Mouse (Mus musculus) embryonic facial prominence, embryonic 15.5 days (tissue): ENCODE measurements around the gene Acsl1. TPM values are rescaled to one million over a fixed set of nuclear protein-coding genes. Genes with fewer than 3 reads are reported as not detected.

Source experiments
- ATAC-seq: fragments of 200-750 bp; cut with Nextera tagmentation; 2 replicates; pipeline ENCODE4 v1.8.0; 2017; ENCODE audit warnings: low read depth, moderate TSS enrichment; ENCODE audit not compliant: insufficient number of reproducible peaks, low FRiP score, low TSS enrichment
- H3K27ac ChIP-seq: fragments of 300-500 bp; sonication (generic); replicated peaks from 2 replicates; pipeline ENCODE4 v1.5.1; 2015; ENCODE audit warnings: mild to moderate bottlenecking, inconsistent platforms
- H3K27me3 ChIP-seq: fragments of 300-500 bp; sonication (generic); 2 replicates; pipeline ENCODE4 v1.6.1; 2015; ENCODE audit warnings: inconsistent platforms
- H3K36me3 ChIP-seq: fragments of 300-500 bp; sonication (generic); 2 replicates; pipeline ENCODE4 v1.6.1; 2015; ENCODE audit warnings: mild to moderate bottlenecking, inconsistent platforms
- H3K4me1 ChIP-seq: fragments of 300-500 bp; sonication (generic); 2 replicates; pipeline ENCODE4 v1.6.1; 2015; ENCODE audit warnings: inconsistent platforms
- H3K4me2 ChIP-seq: fragments of 300-500 bp; sonication (generic); replicated peaks from 2 replicates; pipeline ENCODE4 v1.6.1; 2015; ENCODE audit warnings: mild to moderate bottlenecking, inconsistent platforms
- H3K4me3 ChIP-seq: fragments of 300-500 bp; sonication (generic); replicated peaks from 2 replicates; pipeline ENCODE4 v1.5.1; 2015; ENCODE audit warnings: mild to moderate bottlenecking, inconsistent platforms
- H3K9ac ChIP-seq: fragments of 300-500 bp; sonication (generic); 2 replicates; pipeline ENCODE4 v1.6.1; 2015; ENCODE audit warnings: inconsistent platforms
- H3K9me3 ChIP-seq: fragments of 300-500 bp; sonication (generic); replicated peaks from 2 replicates; pipeline ENCODE4 v1.6.1; 2016; ENCODE audit warnings: inconsistent platforms
- WGBS: fragments of 180-500 bp; shearing (Covaris S2); methylation state at CpG from one replicate; pipeline ENCODE4 v1.1.7; 2015; 5-methylcytosine and 5-hydroxymethylcytosine counted together
- polyA plus RNA-seq: library from polyadenylated mRNA; unstranded; fragments of >200 nt; fragmentation: Nextera tagmentation; extraction: Ambion mirVana; gene quantifications from 2 replicates; pipeline ENCODE4 v1.2.1, GENCODE M21; 2015

Gene Acsl1
- polyA plus RNA-seq, 1 experiment from 2014 or later = 44.2 TPM

GRCm38 (mm10) chr8:46490821-46491220 is 20.0 kb downstream of the Acsl1 start:
- whole genome bisulfite sequencing = 73% methylated on average over 6 of the region's 6 CpGs
- no peak for ATAC-seq
- H3K4me1 ChIP-seq = peaks cover 16% of the 10 kb centered on the region

GRCm38 (mm10) chr8:46493495-46494170 is 22.8 kb downstream of the Acsl1 start:
- no peak overlapping the region for H3K9ac ChIP-seq
- no peak overlapping the region for H3K27ac ChIP-seq
- peaks cover 5% of the 10 kb centered on the region; the same call in 1 of the 2 replicates for H3K4me1 ChIP-seq
- no peaks in the 10 kb centered on the region for H3K36me3 ChIP-seq
- WGBS = 86% methylated on average over 11 of the region's 11 CpGs
- no peak overlapping the region for H3K4me3 ChIP-seq
- H3K4me2 ChIP-seq = no peak overlapping the region
- no peak for ATAC-seq
- no peaks in the 10 kb centered on the region for H3K27me3 ChIP-seq
- H3K9me3 ChIP-seq = no peaks in the 10 kb centered on the region

More at GRCm38 (mm10) chr8:46490821-46491220, 20.0 kb downstream of the Acsl1 start:
- no peak overlapping the region for H3K27ac ChIP-seq
- H3K9ac ChIP-seq = no peak overlapping the region
- no peak overlapping the region for H3K4me2 ChIP-seq
- no peaks in the 10 kb centered on the region for H3K36me3 ChIP-seq
- H3K27me3 ChIP-seq = no peaks in the 10 kb centered on the region
- H3K4me3 ChIP-seq = peak overlapping the region; percentile 10; the same call in 1 of the 2 replicates
- H3K9me3 ChIP-seq = no peaks in the 10 kb centered on the region

GRCm38 (mm10) chr8:46496852-46497251 is 26.0 kb downstream of the Acsl1 start:
- Histone ChIP-seq H3K4me2 (no peak overlapping the region), H3K4me3 (no peak overlapping the region), H3K27me3 (no peaks in the 10 kb centered on the region), H3K9ac (no peak overlapping the region), H3K4me1 (peaks cover 6% of the 10 kb centered on the region; the same call in 1 of the 2 replicates), H3K27ac (no peak overlapping the region), H3K36me3 (no peaks in the 10 kb centered on the region), H3K9me3 (no peaks in the 10 kb centered on the region)
- ATAC-seq = no peak
- WGBS = 79% methylated on average over 6 of the region's 6 CpGs

- no peaks in the 10 kb centered on the region for H3K36me3 ChIP-seq
- H3K27me3 ChIP-seq = no peaks in the 10 kb centered on the region
- no peak overlapping the region for H3K27ac ChIP-seq
- 72% methylated on average over 15 of the region's 15 CpGs for WGBS
- no peaks in the 10 kb centered on the region for H3K9me3 ChIP-seq
- peaks cover 8% of the 10 kb centered on the region for H3K4me1 ChIP-seq
- H3K4me3 ChIP-seq = no peak overlapping the region
- no peak overlapping the region for H3K4me2 ChIP-seq
- ATAC-seq = no peak
- H3K9ac ChIP-seq = no peak overlapping the region
Measured at GRCm38 (mm10) chr8:46497314-46498011, 26.6 kb downstream of the Acsl1 start.

GRCm38 (mm10) chr8:46499376-46500061 is 28.7 kb downstream of the Acsl1 start:
- Histone ChIP-seq H3K4me2 (no peak overlapping the region), H3K9ac (no peak overlapping the region), H3K4me1 (peaks cover 20% of the 10 kb centered on the region), H3K27me3 (no peaks in the 10 kb centered on the region), H3K4me3 (no peak overlapping the region), H3K9me3 (no peaks in the 10 kb centered on the region), H3K27ac (no peak overlapping the region), H3K36me3 (no peaks in the 10 kb centered on the region)
- no peak for ATAC-seq
- WGBS = 37% methylated on average over 19 of the region's 19 CpGs

GRCm38 (mm10) chr8:46502333-46503071 is 31.7 kb downstream of the Acsl1 start:
- no peak overlapping the region for H3K27ac ChIP-seq
- peak overlapping the region; percentile 30 for H3K4me3 ChIP-seq
- no peaks in the 10 kb centered on the region for H3K9me3 ChIP-seq
- ATAC-seq = peak; percentile 36; the same call in 1 of the 2 replicates
- peaks cover 5% of the 10 kb centered on the region; the same call in 1 of the 2 replicates for H3K36me3 ChIP-seq
- no peaks in the 10 kb centered on the region for H3K27me3 ChIP-seq
- peaks cover 20% of the 10 kb centered on the region for H3K4me1 ChIP-seq
- 25% methylated on average over 19 of the region's 19 CpGs for WGBS
- H3K9ac ChIP-seq = no peak overlapping the region
- peak overlapping the region; percentile 44 for H3K4me2 ChIP-seq

GRCm38 (mm10) chr8:46503072-46503695 is 32.3 kb downstream of the Acsl1 start:
- H3K9me3 ChIP-seq = no peaks in the 10 kb centered on the region
- H3K27me3 ChIP-seq = no peaks in the 10 kb centered on the region
- peak overlapping the region; percentile 44 for H3K4me2 ChIP-seq
- peak overlapping the region; percentile 30 for H3K4me3 ChIP-seq
- no peak overlapping the region for H3K9ac ChIP-seq
- peaks cover 5% of the 10 kb centered on the region; the same call in 1 of the 2 replicates for H3K36me3 ChIP-seq
- peaks cover 20% of the 10 kb centered on the region for H3K4me1 ChIP-seq
- ATAC-seq = no peak; the same call in 1 of the 2 replicates
- WGBS = 76% methylated on average over 12 of the region's 12 CpGs
- H3K27ac ChIP-seq = no peak overlapping the region

DNA sequence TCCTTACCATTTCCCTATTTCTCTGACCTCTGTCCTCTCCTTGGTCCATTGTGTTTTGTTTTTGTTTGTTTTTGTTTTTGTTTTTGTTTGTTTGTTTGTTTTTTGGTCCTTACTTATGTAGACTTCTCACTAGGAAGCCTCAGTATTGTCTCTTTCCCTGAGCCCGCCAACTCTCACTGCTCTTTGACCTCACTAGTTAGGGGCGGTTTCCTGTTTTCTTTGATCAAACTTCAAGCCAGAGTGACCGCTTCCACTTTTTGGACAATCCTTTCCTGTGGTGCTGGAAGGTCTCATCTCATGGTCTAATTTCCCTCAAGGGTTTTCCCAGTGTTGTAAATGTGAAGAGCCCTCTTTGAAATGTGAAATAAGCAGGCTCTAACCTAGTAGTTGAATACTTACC is 33.4 kb downstream of the Acsl1 start:
- 48% methylated on average over 3 of the region's 3 CpGs for WGBS
- no peak overlapping the region for H3K9ac ChIP-seq
- no peak overlapping the region for H3K4me2 ChIP-seq
- no peak for ATAC-seq
- no peaks in the 10 kb centered on the region for H3K27me3 ChIP-seq
- peaks cover 5% of the 10 kb centered on the region; the same call in 1 of the 2 replicates for H3K36me3 ChIP-seq
- H3K4me3 ChIP-seq = no peak overlapping the region
- H3K9me3 ChIP-seq = no peaks in the 10 kb centered on the region
- H3K27ac ChIP-seq = no peak overlapping the region
- H3K4me1 ChIP-seq = peaks cover 24% of the 10 kb centered on the region

GRCm38 (mm10) chr8:46508488-46509395 is 37.9 kb downstream of the Acsl1 start:
- Histone ChIP-seq H3K27ac (peak overlapping the region; percentile 51), H3K4me3 (no peak overlapping the region), H3K4me2 (no peak overlapping the region), H3K9me3 (no peaks in the 10 kb centered on the region), H3K4me1 (peaks cover 15% of the 10 kb centered on the region; the same call in 1 of the 2 replicates), H3K9ac (no peak overlapping the region), H3K27me3 (no peaks in the 10 kb centered on the region), H3K36me3 (peaks cover 5% of the 10 kb centered on the region; the same call in 1 of the 2 replicates)
- 64% methylated on average over 14 of the region's 14 CpGs for WGBS
- ATAC-seq = no peak

DNA sequence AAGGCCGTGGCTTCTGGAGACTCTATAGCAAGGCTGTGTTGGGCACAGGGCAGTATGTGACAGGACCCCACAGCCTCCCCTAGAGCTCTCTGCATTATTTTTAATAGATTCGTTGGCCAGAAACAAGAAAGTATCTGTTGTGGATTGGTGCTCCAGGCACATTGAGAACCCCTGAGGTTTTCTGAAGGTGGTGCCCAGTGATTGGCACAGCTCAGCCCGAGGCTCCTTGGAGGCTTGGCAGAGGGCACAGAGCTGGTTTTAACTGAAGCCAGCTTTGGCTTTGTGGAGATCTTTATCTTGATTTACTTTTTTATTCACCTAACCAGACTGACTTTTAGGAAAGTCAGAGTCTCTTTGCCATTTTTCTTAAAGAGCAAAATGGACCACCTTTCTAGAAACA is 38.6 kb downstream of the Acsl1 start:
- Histone ChIP-seq H3K9me3 (no peaks in the 10 kb centered on the region), H3K27me3 (no peaks in the 10 kb centered on the region), H3K4me3 (no peak overlapping the region), H3K4me1 (peaks cover 13% of the 10 kb centered on the region; the same call in 1 of the 2 replicates), H3K9ac (no peak overlapping the region), H3K4me2 (no peak overlapping the region), H3K27ac (0 out of 2 replicates have a peak overlapping the region, but pooled peaks have one; percentile 51), H3K36me3 (peaks cover 5% of the 10 kb centered on the region; the same call in 1 of the 2 replicates)
- no peak for ATAC-seq
- 58% methylated on average over 3 of the region's 3 CpGs for WGBS
